Mouse (Mus musculus): ENCODE measurements around the gene Bag3.

Gene Bag3

DNA sequence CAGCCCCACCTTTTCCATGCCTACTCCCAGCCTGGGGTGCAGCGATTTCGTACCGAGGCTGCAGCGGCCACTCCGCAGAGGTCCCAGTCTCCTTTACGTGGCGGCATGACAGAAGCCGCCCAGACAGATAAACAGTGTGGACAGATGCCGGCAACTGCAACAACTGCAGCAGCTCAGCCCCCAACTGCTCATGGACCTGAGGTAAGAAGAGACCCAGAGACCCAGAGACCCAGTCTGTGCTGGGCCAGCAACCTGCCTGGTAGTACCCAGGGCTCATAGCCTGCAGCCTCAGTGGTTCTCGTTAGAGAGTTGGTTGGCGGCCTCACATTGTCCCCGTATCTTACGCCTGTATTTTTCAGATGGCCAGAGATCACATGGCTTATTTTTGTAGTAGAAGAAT, 16.7 kb downstream of the Bag3 start:
- no peaks in the 10 kb centered on the region for H3K27me3 ChIP-seq (ENCODE audit: insufficient read depth, low read length)
- no peaks in the 10 kb centered on the region for H3K9me3 ChIP-seq (ENCODE audit: low read length)
- H3K4me3 ChIP-seq (replicated peaks; ENCODE audit: low read length), result peak overlapping the region; percentile 68
- peaks cover 81% of the 10 kb centered on the region for H3K4me1 ChIP-seq (replicated peaks; ENCODE audit: low read depth, low read length)
- H3K36me3 ChIP-seq (ENCODE audit: insufficient read depth, low read length), result peaks cover 50% of the 10 kb centered on the region
- TF ChIP-seq CTCF (conservative IDR thresholded peaks at IDR 0.05; ENCODE audit: low read length) (no peak), POU5F1 (IDR thresholded peaks at IDR 0.05; ENCODE audit: borderline replicate concordance, low read length) (no peak), NANOG (IDR thresholded peaks at IDR 0.05; ENCODE audit: borderline replicate concordance, low read length) (no peak)

GRCm38 (mm10) chr7:128540734-128541133, 17.3 kb downstream of the Bag3 start:
- H3K36me3 ChIP-seq (ENCODE audit: insufficient read depth, low read length), result peaks cover 56% of the 10 kb centered on the region
- peak overlapping the region; percentile 68; the same call in 1 of the 2 replicates for H3K4me3 ChIP-seq (replicated peaks; ENCODE audit: low read length)
- TF ChIP-seq NANOG (IDR thresholded peaks at IDR 0.05; ENCODE audit: borderline replicate concordance, low read length) (no peak), CTCF (conservative IDR thresholded peaks at IDR 0.05; ENCODE audit: low read length) (no peak), POU5F1 (IDR thresholded peaks at IDR 0.05; ENCODE audit: borderline replicate concordance, low read length) (no peak)
- H3K27me3 ChIP-seq (ENCODE audit: insufficient read depth, low read length), result no peaks in the 10 kb centered on the region
- H3K9me3 ChIP-seq (ENCODE audit: low read length), result no peaks in the 10 kb centered on the region
- peaks cover 76% of the 10 kb centered on the region for H3K4me1 ChIP-seq (replicated peaks; ENCODE audit: low read depth, low read length)

DNA sequence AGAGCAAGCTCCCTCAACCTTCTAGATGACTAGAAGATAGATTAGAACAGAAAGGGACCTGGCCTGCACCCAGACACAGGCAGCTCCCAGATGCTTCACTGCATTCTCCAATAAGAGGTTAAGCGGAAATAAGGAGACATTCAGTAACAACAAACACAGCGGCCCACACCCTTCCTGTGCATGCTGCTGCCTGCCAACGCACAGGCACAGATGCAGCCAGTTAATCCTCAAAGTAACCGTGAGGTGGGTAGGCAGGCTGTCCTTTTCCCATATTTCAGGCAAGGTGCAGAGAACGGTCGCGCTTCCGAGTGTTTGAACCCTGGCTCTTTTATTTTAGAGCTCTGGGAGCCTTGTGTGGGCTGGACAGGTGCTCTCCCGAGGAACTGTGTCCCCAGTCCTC, 17.8 kb downstream of the Bag3 start:
- no peak overlapping the region for H3K4me3 ChIP-seq (replicated peaks; ENCODE audit: low read length)
- H3K27me3 ChIP-seq (ENCODE audit: insufficient read depth, low read length), result no peaks in the 10 kb centered on the region
- H3K9me3 ChIP-seq (ENCODE audit: low read length), result no peaks in the 10 kb centered on the region
- H3K36me3 ChIP-seq (ENCODE audit: insufficient read depth, low read length), result peaks cover 60% of the 10 kb centered on the region
- H3K4me1 ChIP-seq (replicated peaks; ENCODE audit: low read depth, low read length), result peaks cover 76% of the 10 kb centered on the region
- TF ChIP-seq POU5F1 (IDR thresholded peaks at IDR 0.05; ENCODE audit: borderline replicate concordance, low read length), result no peak

DNA sequence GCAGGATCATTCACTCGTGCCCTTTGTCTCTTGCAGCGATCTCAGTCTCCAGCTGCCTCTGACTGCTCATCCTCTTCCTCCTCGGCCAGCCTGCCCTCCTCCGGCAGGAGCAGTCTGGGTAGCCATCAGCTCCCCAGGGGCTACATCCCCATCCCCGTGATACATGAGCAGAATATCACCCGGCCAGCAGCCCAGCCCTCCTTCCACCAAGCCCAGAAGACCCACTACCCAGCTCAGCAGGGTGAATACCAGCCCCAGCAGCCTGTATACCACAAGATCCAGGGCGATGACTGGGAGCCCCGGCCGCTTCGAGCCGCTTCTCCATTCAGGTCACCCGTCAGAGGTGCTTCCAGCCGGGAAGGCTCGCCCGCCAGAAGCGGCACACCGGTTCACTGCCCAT, 18.4 kb downstream of the Bag3 start:
- Histone ChIP-seq H3K4me1 (replicated peaks; ENCODE audit: low read depth, low read length) (peaks cover 71% of the 10 kb centered on the region), H3K36me3 (ENCODE audit: insufficient read depth, low read length) (peaks cover 65% of the 10 kb centered on the region), H3K4me3 (replicated peaks; ENCODE audit: low read length) (no peak overlapping the region; the same call in 1 of the 2 replicates), H3K27me3 (ENCODE audit: insufficient read depth, low read length) (no peaks in the 10 kb centered on the region), H3K9me3 (ENCODE audit: low read length) (no peaks in the 10 kb centered on the region)
- TF ChIP-seq POU5F1 (IDR thresholded peaks at IDR 0.05; ENCODE audit: borderline replicate concordance, low read length) (no peak), NANOG (IDR thresholded peaks at IDR 0.05; ENCODE audit: borderline replicate concordance, low read length) (no peak), CTCF (conservative IDR thresholded peaks at IDR 0.05; ENCODE audit: low read length) (no peak)

GRCm38 (mm10) chr7:128542488-128542887, 19.1 kb downstream of the Bag3 start:
- no peak for TF ChIP-seq CTCF (conservative IDR thresholded peaks at IDR 0.05; ENCODE audit: low read length)
- no peak for TF ChIP-seq POU5F1 (IDR thresholded peaks at IDR 0.05; ENCODE audit: borderline replicate concordance, low read length)
- TF ChIP-seq NANOG (IDR thresholded peaks at IDR 0.05; ENCODE audit: borderline replicate concordance, low read length), result no peak
- Histone ChIP-seq H3K27me3 (ENCODE audit: insufficient read depth, low read length) (no peaks in the 10 kb centered on the region), H3K4me3 (replicated peaks; ENCODE audit: low read length) (no peak overlapping the region), H3K9me3 (ENCODE audit: low read length) (no peaks in the 10 kb centered on the region), H3K36me3 (ENCODE audit: insufficient read depth, low read length) (peaks cover 71% of the 10 kb centered on the region), H3K4me1 (replicated peaks; ENCODE audit: low read depth, low read length) (peaks cover 70% of the 10 kb centered on the region)

DNA sequence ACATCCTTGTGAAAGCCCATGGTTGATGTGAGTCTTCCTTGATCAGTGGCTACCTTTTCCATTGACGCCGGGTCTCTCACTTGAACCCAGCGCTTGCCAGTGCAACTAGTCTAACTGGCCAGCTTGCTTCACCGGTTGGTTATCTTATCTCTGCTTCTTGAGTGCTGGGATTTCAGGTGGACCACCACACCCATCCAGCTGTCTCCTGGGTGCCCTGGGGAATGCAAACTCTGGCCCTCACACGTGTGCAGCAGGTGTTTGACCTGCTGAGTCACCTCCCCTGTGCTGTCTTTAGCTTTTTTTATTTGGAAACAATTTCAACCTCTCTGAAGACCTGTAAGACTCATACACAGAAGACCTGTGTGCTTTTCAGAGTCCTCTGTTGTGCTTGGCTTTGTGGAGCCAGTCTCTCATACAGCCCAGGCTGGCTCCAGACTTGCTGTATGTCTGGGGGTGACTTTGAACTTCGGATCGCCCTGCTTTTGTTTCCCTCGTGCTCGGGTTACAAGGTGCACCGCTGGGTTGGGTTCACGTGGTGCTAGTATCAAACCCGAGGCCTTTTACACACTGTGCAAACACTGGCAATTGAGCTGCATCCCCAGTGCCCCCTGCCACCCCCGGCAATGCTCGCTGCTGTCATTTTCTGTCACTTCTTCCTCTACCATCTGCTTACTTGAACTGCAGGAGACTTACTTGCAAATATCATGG, 19.9 kb downstream of the Bag3 start:
- Histone ChIP-seq H3K9me3 (ENCODE audit: low read length) (no peaks in the 10 kb centered on the region), H3K27me3 (ENCODE audit: insufficient read depth, low read length) (no peaks in the 10 kb centered on the region), H3K4me3 (replicated peaks; ENCODE audit: low read length) (no peak overlapping the region), H3K4me1 (replicated peaks; ENCODE audit: low read depth, low read length) (peaks cover 68% of the 10 kb centered on the region), H3K36me3 (ENCODE audit: insufficient read depth, low read length) (peaks cover 77% of the 10 kb centered on the region)
- TF ChIP-seq CTCF (conservative IDR thresholded peaks at IDR 0.05; ENCODE audit: low read length) (no peak), NANOG (IDR thresholded peaks at IDR 0.05; ENCODE audit: borderline replicate concordance, low read length) (no peak), POU5F1 (IDR thresholded peaks at IDR 0.05; ENCODE audit: borderline replicate concordance, low read length) (no peak)

- Histone ChIP-seq H3K27me3 (ENCODE audit: insufficient read depth, low read length) (no peaks in the 10 kb centered on the region), H3K36me3 (ENCODE audit: insufficient read depth, low read length) (peaks cover 77% of the 10 kb centered on the region), H3K4me1 (replicated peaks; ENCODE audit: low read depth, low read length) (peaks cover 63% of the 10 kb centered on the region), H3K9me3 (ENCODE audit: low read length) (no peaks in the 10 kb centered on the region), H3K4me3 (replicated peaks; ENCODE audit: low read length) (no peak overlapping the region)
- TF ChIP-seq POU5F1 (IDR thresholded peaks at IDR 0.05; ENCODE audit: borderline replicate concordance, low read length) (no peak), NANOG (IDR thresholded peaks at IDR 0.05; ENCODE audit: borderline replicate concordance, low read length) (no peak), CTCF (conservative IDR thresholded peaks at IDR 0.05; ENCODE audit: low read length) (no peak)
Measured at GRCm38 (mm10) chr7:128543961-128544360, 20.5 kb downstream of the Bag3 start.

- TF ChIP-seq POU5F1 (IDR thresholded peaks at IDR 0.05; ENCODE audit: borderline replicate concordance, low read length), result no peak
- TF ChIP-seq CTCF (conservative IDR thresholded peaks at IDR 0.05; ENCODE audit: low read length), result no peak
- TF ChIP-seq NANOG (IDR thresholded peaks at IDR 0.05; ENCODE audit: borderline replicate concordance, low read length), result no peak
- Histone ChIP-seq H3K9me3 (ENCODE audit: low read length) (no peaks in the 10 kb centered on the region), H3K4me3 (replicated peaks; ENCODE audit: low read length) (no peak overlapping the region), H3K27me3 (ENCODE audit: insufficient read depth, low read length) (no peaks in the 10 kb centered on the region), H3K4me1 (replicated peaks; ENCODE audit: low read depth, low read length) (peaks cover 55% of the 10 kb centered on the region), H3K36me3 (ENCODE audit: insufficient read depth, low read length) (peaks cover 77% of the 10 kb centered on the region)
Measured at GRCm38 (mm10) chr7:128544566-128545262, 21.3 kb downstream of the Bag3 start.
